Mouse (Mus musculus): ENCODE measurements around the gene Fam213a. TPM values are rescaled to one million over a fixed set of nuclear protein-coding genes. Genes with fewer than 3 reads are reported as not detected.

The Fam213a gene
- polyA plus RNA-seq, 1 experiment from 2014 or later, result 50.5 TPM

- no peak overlapping the region for H3K4me3 ChIP-seq
- peaks cover 19% of the 10 kb centered on the region for H3K4me1 ChIP-seq
- no peak overlapping the region for H3K27ac ChIP-seq
- peaks cover 20% of the 10 kb centered on the region for H3K27me3 ChIP-seq (ENCODE audit: poor library complexity, severe bottlenecking)
- DNase-seq (ENCODE audit: extremely low spot score, low spot score), result no peak
- WGBS, result 89% methylated on average over 7 of the region's 7 CpGs
- H3K36me3 ChIP-seq (replicated peaks), result peaks cover 40% of the 10 kb centered on the region
- no peaks in the 10 kb centered on the region for H3K9me3 ChIP-seq
Observed at GRCm38 (mm10) chr14:40999904-41000645, 13.5 kb downstream of the Fam213a start.

GRCm38 (mm10) chr14:40996171-40996570 is 17.4 kb downstream of the Fam213a start:
- Histone ChIP-seq H3K4me1 (no peaks in the 10 kb centered on the region; the same call in 1 of the 2 replicates), H3K27me3 (ENCODE audit: poor library complexity, severe bottlenecking) (no peaks in the 10 kb centered on the region), H3K36me3 (replicated peaks) (peaks cover 38% of the 10 kb centered on the region), H3K9me3 (no peaks in the 10 kb centered on the region), H3K4me3 (no peak overlapping the region), H3K27ac (no peak overlapping the region)
- no peak for DNase-seq (ENCODE audit: extremely low spot score, low spot score)
- 83% methylated on average over 3 of the region's 3 CpGs for WGBS

- DNase-seq (ENCODE audit: extremely low spot score, low spot score), result no peak
- H3K9me3 ChIP-seq, result no peaks in the 10 kb centered on the region
- no peaks in the 10 kb centered on the region for H3K4me1 ChIP-seq
- WGBS, result 86% methylated on average over 6 of the region's 6 CpGs
- peaks cover 19% of the 10 kb centered on the region for H3K36me3 ChIP-seq (replicated peaks)
- no peaks in the 10 kb centered on the region for H3K27me3 ChIP-seq (ENCODE audit: poor library complexity, severe bottlenecking)
- no peak overlapping the region for H3K27ac ChIP-seq
- no peak overlapping the region for H3K4me3 ChIP-seq
Observed at GRCm38 (mm10) chr14:40992464-40992863, 21.1 kb downstream of the Fam213a start.

DNA sequence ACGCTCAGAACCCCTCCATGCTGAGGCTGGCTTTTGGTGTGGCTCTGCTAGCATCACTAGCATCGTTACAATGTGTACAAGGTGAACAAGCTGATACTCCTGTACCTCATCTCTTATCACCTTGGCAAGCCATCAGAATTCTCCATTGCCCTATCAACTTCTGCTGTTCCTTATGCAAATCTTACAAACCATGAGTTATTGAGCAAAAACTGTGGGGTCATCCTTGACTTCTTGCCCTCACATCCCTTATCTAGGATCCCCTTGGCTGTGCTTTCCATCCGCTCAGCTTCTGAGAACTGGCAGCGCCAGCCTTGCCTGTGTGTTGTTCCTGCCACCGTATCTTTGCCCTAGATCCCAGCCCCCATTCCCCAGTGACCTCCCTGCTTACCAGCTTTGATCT is 24.8 kb downstream of the Fam213a start:
- Histone ChIP-seq H3K36me3 (replicated peaks) (no peaks in the 10 kb centered on the region; the same call in 1 of the 2 replicates), H3K9me3 (no peaks in the 10 kb centered on the region), H3K27ac (no peak overlapping the region), H3K27me3 (ENCODE audit: poor library complexity, severe bottlenecking) (no peaks in the 10 kb centered on the region), H3K4me3 (no peak overlapping the region), H3K4me1 (no peaks in the 10 kb centered on the region)
- 91% methylated on average over 5 of the region's 5 CpGs for WGBS
- DNase-seq (ENCODE audit: extremely low spot score, low spot score), result no peak

- 85% methylated on average over 2 of the region's 2 CpGs for WGBS
- Histone ChIP-seq H3K36me3 (replicated peaks) (no peaks in the 10 kb centered on the region), H3K27ac (no peak overlapping the region), H3K4me3 (no peak overlapping the region), H3K9me3 (no peaks in the 10 kb centered on the region), H3K27me3 (ENCODE audit: poor library complexity, severe bottlenecking) (no peaks in the 10 kb centered on the region), H3K4me1 (no peaks in the 10 kb centered on the region)
- no peak for DNase-seq (ENCODE audit: extremely low spot score, low spot score)
Observed at GRCm38 (mm10) chr14:40987184-40987583, 26.4 kb downstream of the Fam213a start.

- Histone ChIP-seq H3K36me3 (replicated peaks) (no peaks in the 10 kb centered on the region), H3K4me3 (no peak overlapping the region), H3K27me3 (ENCODE audit: poor library complexity, severe bottlenecking) (no peaks in the 10 kb centered on the region), H3K4me1 (no peaks in the 10 kb centered on the region), H3K9me3 (no peaks in the 10 kb centered on the region), H3K27ac (no peak overlapping the region)
- WGBS, result 92% methylated on average over 4 of the region's 4 CpGs
- no peak for DNase-seq (ENCODE audit: extremely low spot score, low spot score)
Observed at GRCm38 (mm10) chr14:40985635-40986034, 28.0 kb downstream of the Fam213a start.

DNA sequence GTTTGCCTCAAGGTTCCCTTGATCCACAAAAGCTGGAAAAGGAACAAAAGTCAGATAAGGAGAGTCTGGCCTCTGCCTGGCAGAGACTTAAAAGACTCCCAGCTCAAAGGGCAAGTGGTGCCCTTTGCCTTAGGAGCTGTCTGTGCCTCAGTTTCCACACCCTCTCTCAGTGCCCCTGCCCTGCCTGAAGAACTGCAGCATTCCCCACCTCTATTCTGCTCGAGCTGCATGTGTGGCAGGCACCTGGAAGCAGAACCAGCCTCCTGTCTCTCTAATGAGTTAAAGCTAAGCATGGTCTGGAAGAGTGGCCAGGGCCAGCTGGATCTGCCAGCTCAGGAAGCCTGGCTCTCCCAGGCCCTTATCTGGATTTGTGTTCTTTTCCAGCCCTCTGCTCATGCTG is 33.9 kb downstream of the Fam213a start:
- H3K27ac ChIP-seq, result no peak overlapping the region
- H3K4me1 ChIP-seq, result peaks cover 6% of the 10 kb centered on the region; the same call in 1 of the 2 replicates
- H3K4me3 ChIP-seq, result no peak overlapping the region
- H3K36me3 ChIP-seq (replicated peaks), result no peaks in the 10 kb centered on the region
- WGBS, result 61% methylated on average over 1 of the region's 1 CpGs
- H3K9me3 ChIP-seq, result no peaks in the 10 kb centered on the region
- H3K27me3 ChIP-seq (ENCODE audit: poor library complexity, severe bottlenecking), result no peaks in the 10 kb centered on the region
- no peak for DNase-seq (ENCODE audit: extremely low spot score, low spot score)

DNA sequence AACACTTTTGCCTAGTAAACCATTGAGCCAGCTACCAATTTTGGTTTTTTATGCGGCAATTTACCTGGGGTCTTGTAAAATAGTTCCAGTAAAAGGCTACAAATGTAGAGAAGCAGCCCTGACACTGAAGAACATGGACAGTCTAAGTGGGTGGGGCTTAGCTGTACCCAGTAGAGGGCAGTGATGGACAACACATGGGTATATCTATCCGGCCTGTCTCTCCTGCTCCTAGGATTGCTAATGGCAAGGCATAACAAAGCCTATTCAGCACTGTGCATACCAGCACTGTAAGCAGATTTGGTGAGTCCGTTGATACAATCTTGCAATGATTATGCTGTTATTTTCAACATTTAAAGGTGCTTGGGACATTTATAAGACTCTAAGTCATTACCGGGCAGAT is 34.6 kb downstream of the Fam213a start:
- Histone ChIP-seq H3K4me1 (peaks cover 6% of the 10 kb centered on the region; the same call in 1 of the 2 replicates), H3K27ac (no peak overlapping the region), H3K4me3 (no peak overlapping the region), H3K9me3 (no peaks in the 10 kb centered on the region), H3K36me3 (replicated peaks) (no peaks in the 10 kb centered on the region), H3K27me3 (ENCODE audit: poor library complexity, severe bottlenecking) (no peaks in the 10 kb centered on the region)
- WGBS, result 52% methylated on average over 4 of the region's 4 CpGs
- DNase-seq (ENCODE audit: extremely low spot score, low spot score), result no peak

- DNase-seq (ENCODE audit: extremely low spot score, low spot score), result peak; percentile 66
- 72% methylated on average over 6 of the region's 6 CpGs for WGBS
- no peaks in the 10 kb centered on the region for H3K9me3 ChIP-seq
- H3K27me3 ChIP-seq (ENCODE audit: poor library complexity, severe bottlenecking), result no peaks in the 10 kb centered on the region
- H3K36me3 ChIP-seq (replicated peaks), result no peaks in the 10 kb centered on the region
- peaks cover 6% of the 10 kb centered on the region; the same call in 1 of the 2 replicates for H3K4me1 ChIP-seq
- no peak overlapping the region for H3K27ac ChIP-seq
- no peak overlapping the region for H3K4me3 ChIP-seq
Observed at GRCm38 (mm10) chr14:40975127-40975721, 38.4 kb downstream of the Fam213a start.

DNA sequence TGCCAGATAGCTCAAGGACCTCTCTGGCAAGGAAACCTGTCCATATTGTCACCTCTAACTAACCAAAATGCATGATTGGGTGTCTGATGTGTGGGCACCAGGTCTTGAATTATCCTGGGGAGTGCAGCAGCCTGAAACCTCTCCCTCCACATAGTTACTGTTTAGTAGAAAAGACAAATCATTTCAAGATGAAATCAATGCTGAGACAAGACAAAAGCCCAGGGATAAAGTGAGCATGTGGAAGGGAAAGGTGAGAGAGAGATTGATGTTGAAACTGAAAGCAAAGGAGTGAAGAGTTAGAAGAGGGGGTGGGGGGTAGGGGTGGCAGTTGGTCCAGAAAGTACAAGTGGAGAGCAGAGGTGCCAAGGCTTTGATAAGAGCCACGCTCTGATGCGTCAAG is 45.5 kb downstream of the Fam213a start:
- Histone ChIP-seq H3K36me3 (replicated peaks) (0 out of 2 replicates have a peak, but pooled peaks cover 6% of the 10 kb centered on the region), H3K9me3 (no peaks in the 10 kb centered on the region), H3K27me3 (ENCODE audit: poor library complexity, severe bottlenecking) (peaks cover 20% of the 10 kb centered on the region), H3K4me1 (peaks cover 37% of the 10 kb centered on the region), H3K27ac (no peak overlapping the region), H3K4me3 (peak overlapping the region; percentile 88; the same call in 1 of the 2 replicates)
- 63% methylated on average over 2 of the region's 2 CpGs for WGBS
- DNase-seq (ENCODE audit: extremely low spot score, low spot score), result no peak

GRCm38 (mm10) chr14:40967598-40967900 is 46.0 kb downstream of the Fam213a start:
- H3K9me3 ChIP-seq, result no peaks in the 10 kb centered on the region
- H3K4me1 ChIP-seq, result peaks cover 43% of the 10 kb centered on the region
- peak overlapping the region; percentile 95 for H3K27ac ChIP-seq
- WGBS, result 5% methylated on average over 6 of the region's 6 CpGs
- 0 out of 2 replicates have a peak, but pooled peaks cover 7% of the 10 kb centered on the region for H3K36me3 ChIP-seq (replicated peaks)
- DNase-seq (ENCODE audit: extremely low spot score, low spot score), result no peak
- H3K4me3 ChIP-seq, result peak overlapping the region; percentile 88
- H3K27me3 ChIP-seq (ENCODE audit: poor library complexity, severe bottlenecking), result peaks cover 20% of the 10 kb centered on the region

- Histone ChIP-seq H3K27ac (peak overlapping the region; percentile 95), H3K4me1 (peaks cover 48% of the 10 kb centered on the region)
- WGBS, result under 1% methylated on average over 60 of the region's 62 CpGs
Observed at GRCm38 (mm10) chr14:40966862-40967597, 46.6 kb downstream of the Fam213a start.

More at GRCm38 (mm10) chr14:40966862-40967597, 46.6 kb downstream of the Fam213a start:
- H3K27me3 ChIP-seq (ENCODE audit: poor library complexity, severe bottlenecking), result peaks cover 20% of the 10 kb centered on the region
- H3K9me3 ChIP-seq, result no peaks in the 10 kb centered on the region
- 0 out of 2 replicates have a peak, but pooled peaks cover 7% of the 10 kb centered on the region for H3K36me3 ChIP-seq (replicated peaks)
- peak overlapping the region; percentile 88 for H3K4me3 ChIP-seq
- peak; percentile 98 for DNase-seq (ENCODE audit: extremely low spot score, low spot score)
